8 mouse cellular contexts compared by ENCODE assay signal in genomic region chr2:93142616-93143015, GRCm38 (mm10). TPM values are rescaled to one million over a fixed set of nuclear protein-coding genes. Genes with fewer than 3 reads are reported as not detected.
A peak's percentile ranks its signal among the peaks of the same experiment; 100 is the strongest.
DNase-seq lines count a peak whose midpoint lies in the region; ATAC-seq lines count a peak whose summit lies in the region.

No protein-coding gene starts in this region.

- no peak overlapping the region for H3K9ac ChIP-seq in forebrain, embryonic 12.5 days
- H3K9ac ChIP-seq in forebrain, embryonic 11.5 days (ENCODE audit: low read length) = no peak overlapping the region
- H3K9ac ChIP-seq in heart, embryonic 12.5 days = 0 out of 2 replicates have a peak overlapping the region, but pooled peaks have one; percentile 11

- 0 out of 2 replicates have a peak overlapping the region, but pooled peaks have one; percentile 25 for H3K27ac ChIP-seq in forebrain, embryonic 12.5 days
- H3K27ac ChIP-seq in forebrain, embryonic 11.5 days (ENCODE audit: low read depth, low read length) = no peak overlapping the region
- peak overlapping the region; percentile 66; the same call in 1 of the 2 replicates for H3K27ac ChIP-seq in heart, embryonic 12.5 days (ENCODE audit: poor library complexity, severe bottlenecking)
- 0 out of 2 replicates have a peak overlapping the region, but pooled peaks have one; percentile 4 for H3K27ac ChIP-seq in limb, embryonic 10.5 days

- peaks cover 11% of the 10 kb centered on the region; the same call in 1 of the 2 replicates for H3K4me1 ChIP-seq in forebrain, embryonic 12.5 days
- no peaks in the 10 kb centered on the region for H3K4me1 ChIP-seq in forebrain, embryonic 11.5 days (replicated peaks; ENCODE audit: control insufficient read depth, insufficient read depth, low read length)
- H3K4me1 ChIP-seq in heart, embryonic 12.5 days (replicated peaks) = peaks cover 6% of the 10 kb centered on the region
- peaks cover 5% of the 10 kb centered on the region; the same call in 1 of the 2 replicates for H3K4me1 ChIP-seq in limb, embryonic 10.5 days

- no peak for ATAC-seq in forebrain, embryonic 12.5 days (ENCODE audit: low FRiP score)
- no peak for ATAC-seq in forebrain, embryonic 11.5 days (replicated peaks; ENCODE audit: low FRiP score)
- peak; percentile 79 for ATAC-seq in heart, embryonic 12.5 days (ENCODE audit: insufficient number of reproducible peaks, low FRiP score)

- H3K9me3 ChIP-seq in forebrain, embryonic 12.5 days = no peaks in the 10 kb centered on the region
- no peaks in the 10 kb centered on the region for H3K9me3 ChIP-seq in forebrain, embryonic 11.5 days (ENCODE audit: control insufficient read depth, low read length)
- no peaks in the 10 kb centered on the region for H3K9me3 ChIP-seq in heart, embryonic 12.5 days (replicated peaks)
- no peaks in the 10 kb centered on the region for H3K9me3 ChIP-seq in limb, embryonic 10.5 days (replicated peaks)

- H3K36me3 ChIP-seq in forebrain, embryonic 12.5 days (replicated peaks) = no peaks in the 10 kb centered on the region
- H3K36me3 ChIP-seq in forebrain, embryonic 11.5 days (ENCODE audit: control insufficient read depth, insufficient read depth, low read length) = no peaks in the 10 kb centered on the region
- H3K36me3 ChIP-seq in heart, embryonic 12.5 days = no peaks in the 10 kb centered on the region
- no peaks in the 10 kb centered on the region for H3K36me3 ChIP-seq in limb, embryonic 10.5 days

- H3K4me3 ChIP-seq in forebrain, embryonic 12.5 days (replicated peaks) = no peak overlapping the region
- no peak overlapping the region for H3K4me3 ChIP-seq in forebrain, embryonic 11.5 days (ENCODE audit: low read depth, low read length)
- no peak overlapping the region for H3K4me3 ChIP-seq in heart, embryonic 12.5 days
- no peak overlapping the region for H3K4me3 ChIP-seq in limb, embryonic 10.5 days

- 68% methylated on average over 7 of the region's 7 CpGs for WGBS in forebrain, embryonic 12.5 days
- 66% methylated on average over 7 of the region's 7 CpGs for WGBS in forebrain, embryonic 11.5 days
- WGBS in heart, embryonic 12.5 days = 45% methylated on average over 7 of the region's 7 CpGs
- 81% methylated on average over 7 of the region's 7 CpGs for WGBS in limb, embryonic 10.5 days

- no peak for DNase-seq in forebrain, embryonic 11.5 days (ENCODE audit: low spot score)
- DNase-seq in adrenal gland, postnatal 10 days = peak; percentile 56
- DNase-seq in limb, embryonic 10.5 days (ENCODE audit: low spot score) = no peak
- DNase-seq in urinary bladder, postnatal 14 days (ENCODE audit: low spot score) = no peak
- DNase-seq in spleen, postnatal 4 days (ENCODE audit: low spot score in 2 of 2) = no peak
- DNase-seq in layer of hippocampus, adult 9-11 months = no peak

- no peaks in the 10 kb centered on the region for H3K27me3 ChIP-seq in forebrain, embryonic 12.5 days
- H3K27me3 ChIP-seq in forebrain, embryonic 11.5 days (ENCODE audit: control insufficient read depth, insufficient read depth, low read length) = no peaks in the 10 kb centered on the region
- H3K27me3 ChIP-seq in heart, embryonic 12.5 days (replicated peaks) = no peaks in the 10 kb centered on the region; the same call in 1 of the 2 replicates
- peaks cover 4% of the 10 kb centered on the region; the same call in 1 of the 2 replicates for H3K27me3 ChIP-seq in limb, embryonic 10.5 days (ENCODE audit: low read depth, poor library complexity, severe bottlenecking)

- no peak overlapping the region for H3K4me2 ChIP-seq in forebrain, embryonic 12.5 days
- H3K4me2 ChIP-seq in forebrain, embryonic 11.5 days (ENCODE audit: low read depth, low read length, severe bottlenecking) = no peak overlapping the region
- H3K4me2 ChIP-seq in heart, embryonic 12.5 days = no peak overlapping the region

RNA-seq across cellular contexts. Expression of gene Trp53i11, which starts 44.7 kb away (rescaled TPM):
- polyA plus RNA-seq in forebrain, embryonic 12.5 days (2016; fragmentation: Nextera tagmentation; extraction: Ambion mirVana) = 106 and 137 TPM in 2 replicates
- polyA plus RNA-seq in forebrain, embryonic 11.5 days (2014; fragmentation: Nextera tagmentation; extraction: Ambion mirVana) = 155 and 170 TPM in 2 replicates
- 10 to 100 TPM; 87.9 to 89.8 TPM for total RNA-seq in adrenal gland, postnatal 10 days (2021)
- 25.2 and 26.7 TPM in 2 replicates for polyA plus RNA-seq in heart, embryonic 12.5 days (2016; fragmentation: Nextera tagmentation; extraction: Ambion mirVana)
- polyA plus RNA-seq in limb, embryonic 10.5 days (2016; fragmentation: Nextera tagmentation; extraction: Ambion mirVana) = 17.5 and 25.2 TPM in 2 replicates
